Mouse (Mus musculus): ENCODE measurements at regions not wholly inside any gene's neighbourhood (a gene's known extent, or its start where the extent isn't known, plus 50 kb on each side); places are given as distances from the start of the nearest gene placed in this dataset.

DNA sequence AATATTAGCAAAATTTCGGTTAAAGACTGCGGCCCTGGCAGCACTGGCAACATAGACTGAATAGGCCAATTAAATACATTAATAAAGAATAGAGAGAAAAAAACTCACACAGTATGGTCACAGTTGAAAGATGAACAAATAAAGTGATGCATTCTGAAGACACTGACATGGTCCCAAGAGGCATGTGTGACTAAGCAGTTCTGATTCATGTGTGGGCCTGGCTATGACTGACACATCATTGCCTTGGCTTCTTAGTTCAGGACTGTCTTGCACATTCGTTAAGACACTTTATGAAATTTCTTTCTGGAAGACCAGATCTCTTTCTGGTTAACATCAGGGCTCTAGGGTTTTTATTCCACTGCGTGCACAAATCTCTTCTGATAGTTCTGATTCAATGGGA is 438.7 kb downstream of the Gm21750 start:
- no peaks in the 10 kb centered on the region for H3K27me3 ChIP-seq (replicated peaks; ENCODE audit: control insufficient read depth, insufficient read depth, low read length)
- H3K9ac ChIP-seq (ENCODE audit: low read depth, low read length) = no peak overlapping the region
- DNase-seq (ENCODE audit: low spot score) = no peak
- no peak overlapping the region for H3K4me3 ChIP-seq (ENCODE audit: low read depth, low read length)
- no peak overlapping the region for H3K4me2 ChIP-seq (ENCODE audit: low read depth, low read length)
- no peak overlapping the region for H3K27ac ChIP-seq (replicated peaks; ENCODE audit: low read depth, low read length)
- no peaks in the 10 kb centered on the region for H3K36me3 ChIP-seq (ENCODE audit: control insufficient read depth, insufficient read depth, low read length)
- no peaks in the 10 kb centered on the region for H3K4me1 ChIP-seq (ENCODE audit: control insufficient read depth, insufficient read depth, low read length)
- 84% methylated on average over 4 of the region's 4 CpGs for WGBS
- H3K9me3 ChIP-seq (ENCODE audit: control insufficient read depth, low read length) = no peaks in the 10 kb centered on the region
- no peak for ATAC-seq (ENCODE audit: low read depth)

- no peak overlapping the region for H3K4me2 ChIP-seq (ENCODE audit: low read depth, low read length)
- WGBS = 81% methylated on average over 2 of the region's 2 CpGs
- H3K27ac ChIP-seq (replicated peaks; ENCODE audit: low read depth, low read length) = no peak overlapping the region
- no peaks in the 10 kb centered on the region for H3K9me3 ChIP-seq (ENCODE audit: control insufficient read depth, low read length)
- ATAC-seq (ENCODE audit: low read depth) (no peak), DNase-seq (ENCODE audit: low spot score) (no peak)
- H3K27me3 ChIP-seq (replicated peaks; ENCODE audit: control insufficient read depth, insufficient read depth, low read length) = no peaks in the 10 kb centered on the region
- H3K4me1 ChIP-seq (ENCODE audit: control insufficient read depth, insufficient read depth, low read length) = no peaks in the 10 kb centered on the region
- no peak overlapping the region for H3K9ac ChIP-seq (ENCODE audit: low read depth, low read length)
- H3K36me3 ChIP-seq (ENCODE audit: control insufficient read depth, insufficient read depth, low read length) = no peaks in the 10 kb centered on the region
- H3K4me3 ChIP-seq (ENCODE audit: low read depth, low read length) = no peak overlapping the region
Observed at GRCm38 (mm10) chr14:74112603-74113002, 451.6 kb downstream of the Gm21750 start.

- no peaks in the 10 kb centered on the region for H3K36me3 ChIP-seq (ENCODE audit: control insufficient read depth, insufficient read depth, low read length)
- no peaks in the 10 kb centered on the region for H3K27me3 ChIP-seq (replicated peaks; ENCODE audit: control insufficient read depth, insufficient read depth, low read length)
- ATAC-seq (ENCODE audit: low read depth) (peak; percentile 77; the same call in 1 of the 2 replicates), DNase-seq (ENCODE audit: low spot score) (peak; percentile 37)
- H3K9me3 ChIP-seq (ENCODE audit: control insufficient read depth, low read length) = no peaks in the 10 kb centered on the region
- WGBS = 42% methylated on average over 5 of the region's 5 CpGs
- H3K4me2 ChIP-seq (ENCODE audit: low read depth, low read length) = no peak overlapping the region
- H3K27ac ChIP-seq (replicated peaks; ENCODE audit: low read depth, low read length) = no peak overlapping the region
- H3K4me1 ChIP-seq (ENCODE audit: control insufficient read depth, insufficient read depth, low read length) = no peaks in the 10 kb centered on the region
- no peak overlapping the region for H3K9ac ChIP-seq (ENCODE audit: low read depth, low read length)
- H3K4me3 ChIP-seq (ENCODE audit: low read depth, low read length) = no peak overlapping the region
Observed at GRCm38 (mm10) chr14:74113116-74113515, 452.1 kb downstream of the Gm21750 start.

DNA sequence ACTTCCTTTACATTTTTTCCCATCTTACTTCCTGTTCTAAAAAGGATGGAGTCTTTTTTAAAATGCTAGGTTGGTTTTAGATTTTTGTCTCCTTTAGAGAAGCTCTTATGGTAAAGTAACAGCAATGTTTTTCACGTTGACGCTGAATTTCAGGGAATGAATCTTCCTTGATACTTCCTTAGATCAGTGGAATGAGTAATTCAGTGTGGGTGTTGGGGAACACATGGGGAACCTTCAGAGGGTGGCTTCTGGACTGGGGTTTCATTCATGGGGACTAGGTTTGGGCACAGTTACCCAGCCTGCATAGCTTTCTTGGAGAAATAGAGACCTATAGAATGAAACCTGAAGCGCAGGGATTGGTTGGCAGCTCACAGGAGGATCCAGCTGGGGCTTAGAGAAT is 452.5 kb downstream of the Gm21750 start:
- WGBS = 69% methylated on average over 3 of the region's 3 CpGs
- no peak overlapping the region for H3K9ac ChIP-seq (ENCODE audit: low read depth, low read length)
- no peak for ATAC-seq (ENCODE audit: low read depth)
- no peaks in the 10 kb centered on the region for H3K27me3 ChIP-seq (replicated peaks; ENCODE audit: control insufficient read depth, insufficient read depth, low read length)
- no peaks in the 10 kb centered on the region for H3K9me3 ChIP-seq (ENCODE audit: control insufficient read depth, low read length)
- DNase-seq (ENCODE audit: low spot score) = no peak
- no peak overlapping the region for H3K27ac ChIP-seq (replicated peaks; ENCODE audit: low read depth, low read length)
- no peaks in the 10 kb centered on the region for H3K36me3 ChIP-seq (ENCODE audit: control insufficient read depth, insufficient read depth, low read length)
- H3K4me2 ChIP-seq (ENCODE audit: low read depth, low read length) = no peak overlapping the region
- H3K4me1 ChIP-seq (ENCODE audit: control insufficient read depth, insufficient read depth, low read length) = no peaks in the 10 kb centered on the region
- H3K4me3 ChIP-seq (ENCODE audit: low read depth, low read length) = no peak overlapping the region

- no peaks in the 10 kb centered on the region for H3K36me3 ChIP-seq (ENCODE audit: control insufficient read depth, insufficient read depth, low read length)
- no peaks in the 10 kb centered on the region for H3K4me1 ChIP-seq (ENCODE audit: control insufficient read depth, insufficient read depth, low read length)
- WGBS = 77% methylated on average over 2 of the region's 2 CpGs
- no peak overlapping the region for H3K9ac ChIP-seq (ENCODE audit: low read depth, low read length)
- H3K27ac ChIP-seq (replicated peaks; ENCODE audit: low read depth, low read length) = no peak overlapping the region
- H3K4me3 ChIP-seq (ENCODE audit: low read depth, low read length) = no peak overlapping the region
- H3K27me3 ChIP-seq (replicated peaks; ENCODE audit: control insufficient read depth, insufficient read depth, low read length) = no peaks in the 10 kb centered on the region
- ATAC-seq (ENCODE audit: low read depth) (no peak), DNase-seq (ENCODE audit: low spot score) (no peak)
- no peak overlapping the region for H3K4me2 ChIP-seq (ENCODE audit: low read depth, low read length)
- no peaks in the 10 kb centered on the region for H3K9me3 ChIP-seq (ENCODE audit: control insufficient read depth, low read length)
Observed at GRCm38 (mm10) chr14:74117686-74118085, 456.7 kb downstream of the Gm21750 start.

- no peaks in the 10 kb centered on the region for H3K9me3 ChIP-seq (ENCODE audit: control insufficient read depth, low read length)
- ATAC-seq (ENCODE audit: low read depth) = no peak
- WGBS = 80% methylated on average over 4 of the region's 4 CpGs
Observed at GRCm38 (mm10) chr14:74145202-74145700, 484.2 kb downstream of the Gm21750 start.

DNA sequence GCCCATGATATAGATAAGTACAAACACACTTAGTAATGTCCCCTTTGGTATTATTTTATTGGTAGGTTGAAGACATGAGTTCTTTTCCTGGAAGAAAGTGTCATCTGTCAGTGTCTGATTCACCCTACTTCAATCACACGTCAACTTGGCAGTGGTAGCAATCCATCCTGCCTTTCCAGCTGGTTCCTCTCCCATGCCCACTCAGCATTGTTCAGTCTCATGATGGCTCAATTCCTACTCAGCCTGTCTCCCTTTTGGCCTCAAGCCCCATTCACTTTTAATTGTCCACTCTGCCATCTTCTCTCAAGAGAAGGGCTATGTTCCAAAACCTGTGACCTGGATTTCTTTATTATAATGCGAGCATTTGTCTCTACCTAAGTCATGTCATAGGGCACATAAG is 474.4 kb upstream of the Htr2a start:
- Histone ChIP-seq H3K27me3 (replicated peaks; ENCODE audit: control insufficient read depth, insufficient read depth, low read length) (no peaks in the 10 kb centered on the region), H3K4me3 (ENCODE audit: low read depth, low read length) (no peak overlapping the region), H3K4me2 (ENCODE audit: low read depth, low read length) (no peak overlapping the region), H3K9me3 (ENCODE audit: control insufficient read depth, low read length) (peaks cover 5% of the 10 kb centered on the region; the same call in 1 of the 2 replicates), H3K4me1 (ENCODE audit: control insufficient read depth, insufficient read depth, low read length) (no peaks in the 10 kb centered on the region), H3K27ac (replicated peaks; ENCODE audit: low read depth, low read length) (no peak overlapping the region), H3K36me3 (ENCODE audit: control insufficient read depth, insufficient read depth, low read length) (no peaks in the 10 kb centered on the region), H3K9ac (ENCODE audit: low read depth, low read length) (no peak overlapping the region)
- DNase-seq (ENCODE audit: low spot score) = no peak
- ATAC-seq (ENCODE audit: low read depth) = no peak
- WGBS = 83% methylated on average over 2 of the region's 2 CpGs

More at GRCm38 (mm10) chr14:74145202-74145700, 484.2 kb downstream of the Gm21750 start:
- H3K9ac ChIP-seq (ENCODE audit: low read depth, low read length) = no peak overlapping the region
- H3K27ac ChIP-seq (replicated peaks; ENCODE audit: low read depth, low read length) = no peak overlapping the region
- no peak overlapping the region for H3K4me2 ChIP-seq (ENCODE audit: low read depth, low read length)
- H3K4me3 ChIP-seq (ENCODE audit: low read depth, low read length) = no peak overlapping the region
- H3K36me3 ChIP-seq (ENCODE audit: control insufficient read depth, insufficient read depth, low read length) = no peaks in the 10 kb centered on the region
- DNase-seq (ENCODE audit: low spot score) = no peak
- H3K27me3 ChIP-seq (replicated peaks; ENCODE audit: control insufficient read depth, insufficient read depth, low read length) = no peaks in the 10 kb centered on the region
- no peaks in the 10 kb centered on the region for H3K4me1 ChIP-seq (ENCODE audit: control insufficient read depth, insufficient read depth, low read length)

- no peak for ATAC-seq (ENCODE audit: low read depth)
- Histone ChIP-seq H3K36me3 (ENCODE audit: control insufficient read depth, insufficient read depth, low read length) (no peaks in the 10 kb centered on the region), H3K4me3 (ENCODE audit: low read depth, low read length) (no peak overlapping the region), H3K27ac (replicated peaks; ENCODE audit: low read depth, low read length) (no peak overlapping the region), H3K4me1 (ENCODE audit: control insufficient read depth, insufficient read depth, low read length) (no peaks in the 10 kb centered on the region), H3K4me2 (ENCODE audit: low read depth, low read length) (no peak overlapping the region), H3K9me3 (ENCODE audit: control insufficient read depth, low read length) (no peaks in the 10 kb centered on the region), H3K27me3 (replicated peaks; ENCODE audit: control insufficient read depth, insufficient read depth, low read length) (no peaks in the 10 kb centered on the region), H3K9ac (ENCODE audit: low read depth, low read length) (no peak overlapping the region)
- 70% methylated on average over 2 of the region's 2 CpGs for WGBS
- no peak for DNase-seq (ENCODE audit: low spot score)
Observed at GRCm38 (mm10) chr14:74169131-74169875, 471.3 kb upstream of the Htr2a start.

- Histone ChIP-seq H3K27me3 (replicated peaks; ENCODE audit: control insufficient read depth, insufficient read depth, low read length) (no peaks in the 10 kb centered on the region), H3K9ac (ENCODE audit: low read depth, low read length) (no peak overlapping the region), H3K36me3 (ENCODE audit: control insufficient read depth, insufficient read depth, low read length) (no peaks in the 10 kb centered on the region), H3K4me3 (ENCODE audit: low read depth, low read length) (no peak overlapping the region), H3K27ac (replicated peaks; ENCODE audit: low read depth, low read length) (no peak overlapping the region), H3K4me2 (ENCODE audit: low read depth, low read length) (no peak overlapping the region), H3K4me1 (ENCODE audit: control insufficient read depth, insufficient read depth, low read length) (no peaks in the 10 kb centered on the region), H3K9me3 (ENCODE audit: control insufficient read depth, low read length) (no peaks in the 10 kb centered on the region)
- 75% methylated on average over 2 of the region's 2 CpGs for WGBS
- ATAC-seq (ENCODE audit: low read depth) (no peak), DNase-seq (ENCODE audit: low spot score) (no peak)
Observed at GRCm38 (mm10) chr14:74180066-74180465, 460.6 kb upstream of the Htr2a start.
